Mouse (Mus musculus): Measurements from ENCODE around the gene Gm19345.

DNA sequence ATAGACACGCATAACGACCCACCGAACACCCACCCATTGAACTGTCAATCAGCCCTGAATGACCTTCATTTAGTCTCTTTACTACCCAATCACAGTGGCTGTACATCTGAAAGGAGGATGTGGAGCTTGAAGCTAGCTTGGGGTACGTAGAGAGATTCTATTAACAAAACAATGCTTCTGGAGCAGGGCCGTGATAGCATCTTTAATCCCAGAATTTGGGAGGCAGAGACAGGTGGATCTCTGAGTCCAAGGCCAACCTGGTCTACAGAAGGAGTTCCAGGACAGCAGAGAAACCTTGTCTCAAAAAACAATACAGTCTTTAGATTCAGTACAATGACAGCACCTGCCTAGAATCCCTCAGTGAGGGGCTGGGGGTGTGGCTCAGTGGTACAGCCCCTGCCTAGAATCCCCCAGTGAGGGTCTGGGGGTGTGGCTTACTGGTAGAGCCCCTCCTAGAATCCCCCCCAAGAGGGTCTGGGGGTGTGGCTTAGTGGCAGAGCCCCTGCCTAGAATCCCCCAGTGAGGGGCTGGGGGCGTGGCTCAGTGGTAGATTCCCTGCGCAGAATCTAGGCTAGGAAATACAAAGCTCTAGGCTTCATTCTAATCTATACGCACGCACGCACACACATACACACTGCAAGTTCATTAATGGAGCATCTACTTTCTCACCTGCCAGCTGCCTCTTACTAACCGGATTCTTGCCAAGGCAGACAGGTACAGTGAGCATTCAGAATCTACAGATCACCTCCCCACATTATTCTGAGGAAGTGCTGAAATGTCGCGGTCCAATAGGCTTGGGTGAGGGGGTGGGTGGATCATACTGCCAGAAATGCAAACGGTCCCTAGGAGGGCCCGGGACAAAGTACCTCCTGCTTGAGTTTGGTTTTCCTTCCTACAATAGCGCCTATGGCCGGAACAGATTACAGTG, 36.2 kb upstream of the Gm19345 start:
- TF ChIP-seq GATA1 (IDR thresholded peaks at IDR 0.05; ENCODE audit: low read length) (no peak), TAL1 (IDR thresholded peaks at IDR 0.05; ENCODE audit: low read length) (no peak)

All from erythroblast, embryonic 14.5 days (primary cell).